Mouse (Mus musculus): ENCODE measurements around the gene Sh3rf3.
A peak's percentile ranks its signal among the peaks of the same experiment; 100 is the strongest.

Gene Sh3rf3

GRCm38 (mm10) chr10:58813081-58813800, at the start of gene Sh3rf3:
TSS of gene Sh3rf3 (plus strand) at chr10:58813359.
- peak; percentile 79 for DNase-seq (ENCODE audit: low read depth, low spot score)

- DNase-seq (ENCODE audit: low read depth, low spot score): no peak
Observed at GRCm38 (mm10) chr10:58788486-58789274, 24.5 kb upstream of the Sh3rf3 start.

- DNase-seq (ENCODE audit: low read depth, low spot score): no peak
Observed at GRCm38 (mm10) chr10:58797555-58797954, 15.6 kb upstream of the Sh3rf3 start.

GRCm38 (mm10) chr10:58798156-58798555, 15.0 kb upstream of the Sh3rf3 start:
- no peak for DNase-seq (ENCODE audit: low read depth, low spot score)

GRCm38 (mm10) chr10:58800996-58801433, 12.1 kb upstream of the Sh3rf3 start:
- peak; percentile 31 for DNase-seq (ENCODE audit: low read depth, low spot score)

- DNase-seq (ENCODE audit: low read depth, low spot score): no peak
Observed at GRCm38 (mm10) chr10:58802391-58802790, 10.8 kb upstream of the Sh3rf3 start.

GRCm38 (mm10) chr10:58807956-58808355, 5.2 kb upstream of the Sh3rf3 start:
- DNase-seq (ENCODE audit: low read depth, low spot score): no peak

GRCm38 (mm10) chr10:58810181-58810580, 3.0 kb upstream of the Sh3rf3 start:
- DNase-seq (ENCODE audit: low read depth, low spot score): no peak

GRCm38 (mm10) chr10:58812210-58813080, 714 bp upstream of the Sh3rf3 start:
- peak; percentile 93 for DNase-seq (ENCODE audit: low read depth, low spot score)

GRCm38 (mm10) chr10:58813801-58814191, 637 bp downstream of the Sh3rf3 start:
- DNase-seq (ENCODE audit: low read depth, low spot score): peak; percentile 57

GRCm38 (mm10) chr10:58814486-58814885, 1.3 kb downstream of the Sh3rf3 start:
- DNase-seq (ENCODE audit: low read depth, low spot score): no peak

- no peak for DNase-seq (ENCODE audit: low read depth, low spot score)
Observed at GRCm38 (mm10) chr10:58824016-58824568, 10.9 kb downstream of the Sh3rf3 start.

GRCm38 (mm10) chr10:58829251-58830111, 16.3 kb downstream of the Sh3rf3 start:
- DNase-seq (ENCODE audit: low read depth, low spot score): no peak

GRCm38 (mm10) chr10:58833146-58833545, 20.0 kb downstream of the Sh3rf3 start:
- no peak for DNase-seq (ENCODE audit: low read depth, low spot score)

- no peak for DNase-seq (ENCODE audit: low read depth, low spot score)
Observed at GRCm38 (mm10) chr10:58833741-58834178, 20.6 kb downstream of the Sh3rf3 start.

- no peak for DNase-seq (ENCODE audit: low read depth, low spot score)
Observed at GRCm38 (mm10) chr10:58836391-58836790, 23.2 kb downstream of the Sh3rf3 start.

GRCm38 (mm10) chr10:58837504-58837903, 24.3 kb downstream of the Sh3rf3 start:
- DNase-seq (ENCODE audit: low read depth, low spot score): no peak

- no peak for DNase-seq (ENCODE audit: low read depth, low spot score)
Observed at GRCm38 (mm10) chr10:58841945-58842344, 28.8 kb downstream of the Sh3rf3 start.

- DNase-seq (ENCODE audit: low read depth, low spot score): no peak
Observed at GRCm38 (mm10) chr10:58843100-58843499, 29.9 kb downstream of the Sh3rf3 start.

GRCm38 (mm10) chr10:58848127-58848526, 35.0 kb downstream of the Sh3rf3 start:
- no peak for DNase-seq (ENCODE audit: low read depth, low spot score)

All from ZHBTc4 (cell line).